Mouse (Mus musculus) spleen, adult 2 months (tissue): ENCODE data around the gene Trmt10a. TPM values are rescaled to one million over a fixed set of nuclear protein-coding genes. Genes with fewer than 3 reads are reported as not detected.

ENCODE experiments used
- DNase-seq, 2 experiments: peaks; one replicate each; pipeline versions ENCODE4 v3.0.0 to v3.0.0-alpha.2; 2012 to 2021; ENCODE audit warnings: low spot score in 2 of 2, low read depth in 1 of 2
- H3K27ac ChIP-seq: fragments of 200-500 bp; 2 replicates; pipeline ENCODE4 v1.5.1; 2012; ENCODE audit warnings: low read length, inconsistent platforms; ENCODE audit not compliant: insufficient read depth
- H3K27me3 ChIP-seq: fragments of 200-500 bp; 2 replicates; pipeline ENCODE4 v1.6.1; 2012; ENCODE audit warnings: mild to moderate bottlenecking, moderate library complexity, low read length, inconsistent platforms; ENCODE audit not compliant: control insufficient read depth, insufficient read depth
- H3K36me3 ChIP-seq: fragments of 200-500 bp; 2 replicates; pipeline ENCODE4 v1.6.1; 2012; ENCODE audit warnings: mild to moderate bottlenecking, low read length, inconsistent platforms; ENCODE audit not compliant: control insufficient read depth, insufficient read depth
- H3K4me1 ChIP-seq: fragments of 200-500 bp; 2 replicates; pipeline ENCODE4 v1.6.1; 2011; ENCODE audit warnings: inconsistent platforms; ENCODE audit not compliant: control insufficient read depth, insufficient read depth, insufficient read length
- H3K4me3 ChIP-seq: fragments of 200-500 bp; 2 replicates; pipeline ENCODE4 v1.5.1; 2011; ENCODE audit warnings: mild to moderate bottlenecking, inconsistent platforms; ENCODE audit not compliant: insufficient read depth, insufficient read length; ENCODE audit errors: extremely low read depth
- CTCF ChIP-seq: fragments of 200-500 bp; IDR thresholded peaks from 2 replicates; pipeline ENCODE4 v1.5.1; 2011; ENCODE audit warnings: mild to moderate bottlenecking, inconsistent platforms; ENCODE audit not compliant: insufficient read depth, insufficient read length, insufficient replicate concordance; ENCODE audit errors: extremely low read depth
- POLR2A ChIP-seq: fragments of 200-500 bp; IDR thresholded peaks from 2 replicates; pipeline ENCODE4 v1.6.1; 2011; ENCODE audit warnings: low read depth, low read length, inconsistent platforms
- WGBS: fragments of 180-500 bp; shearing (Covaris S2); methylation state at CpG from one replicate; pipeline ENCODE4 v1.1.7; 2018; 5-methylcytosine and 5-hydroxymethylcytosine counted together
- polyA plus RNA-seq: library from polyadenylated mRNA; depleted of rRNA; stranded (reverse); fragments of >200 nt; gene quantifications from 2 replicates; pipeline ENCODE4 v1.2.3, GENCODE M21; 2012

The Trmt10a gene
- polyA plus RNA-seq, 1 experiment, result 0.64 TPM

DNA sequence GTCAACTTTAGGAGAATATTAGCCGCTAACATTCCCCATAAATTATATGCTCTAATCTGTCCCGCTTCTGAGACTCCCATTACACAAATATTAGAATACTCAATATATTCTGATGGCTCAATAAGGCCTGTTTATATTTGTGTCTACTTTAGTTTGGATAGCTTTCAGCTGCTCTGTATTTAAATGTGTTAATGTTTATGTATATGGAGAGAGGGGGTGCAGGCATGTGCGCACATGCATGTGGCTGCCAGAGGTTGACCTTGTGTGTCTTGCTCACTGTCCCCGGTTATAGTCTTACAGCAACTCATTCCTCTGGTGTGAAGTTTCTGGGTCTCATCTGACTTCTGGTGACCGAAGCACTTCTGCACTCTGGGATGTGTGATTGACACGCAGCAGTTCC, 32.3 kb downstream of the Trmt10a start:
- Histone ChIP-seq H3K4me1 (no peaks in the 10 kb centered on the region), H3K36me3 (no peaks in the 10 kb centered on the region), H3K27ac (no peak overlapping the region), H3K27me3 (no peaks in the 10 kb centered on the region; the same call in 1 of the 2 replicates), H3K4me3 (no peak overlapping the region)
- no peak for TF ChIP-seq CTCF
- TF ChIP-seq POLR2A, result no peak
- 93% methylated on average over 6 of the region's 6 CpGs for WGBS
- no peak for DNase-seq

DNA sequence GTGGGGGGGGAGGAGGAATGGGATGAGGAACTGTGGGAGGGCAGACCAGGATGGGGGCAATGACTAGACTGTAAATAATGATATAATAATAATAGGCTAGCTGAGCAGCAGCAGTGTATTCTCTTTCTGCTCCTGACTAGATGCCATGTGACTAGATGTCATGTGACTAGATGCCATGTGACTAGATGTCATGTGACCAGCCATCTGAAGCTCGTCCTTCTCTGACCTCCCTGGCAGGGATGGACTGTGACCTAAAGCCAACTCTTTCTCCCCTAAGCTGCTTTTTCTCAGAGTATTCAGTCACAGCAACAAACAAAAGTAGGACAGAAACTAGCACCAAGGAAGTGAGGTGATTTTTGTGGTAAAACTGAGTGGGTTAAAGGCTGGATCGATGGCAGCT, 38.8 kb downstream of the Trmt10a start:
- no peaks in the 10 kb centered on the region for H3K4me1 ChIP-seq
- no peaks in the 10 kb centered on the region for H3K36me3 ChIP-seq
- WGBS, result 77% methylated on average over 2 of the region's 2 CpGs
- H3K4me3 ChIP-seq, result no peak overlapping the region
- H3K27me3 ChIP-seq, result no peaks in the 10 kb centered on the region; the same call in 1 of the 2 replicates
- no peak overlapping the region for H3K27ac ChIP-seq
- DNase-seq, result no peak
- TF ChIP-seq POLR2A, result no peak
- no peak for TF ChIP-seq CTCF

DNA sequence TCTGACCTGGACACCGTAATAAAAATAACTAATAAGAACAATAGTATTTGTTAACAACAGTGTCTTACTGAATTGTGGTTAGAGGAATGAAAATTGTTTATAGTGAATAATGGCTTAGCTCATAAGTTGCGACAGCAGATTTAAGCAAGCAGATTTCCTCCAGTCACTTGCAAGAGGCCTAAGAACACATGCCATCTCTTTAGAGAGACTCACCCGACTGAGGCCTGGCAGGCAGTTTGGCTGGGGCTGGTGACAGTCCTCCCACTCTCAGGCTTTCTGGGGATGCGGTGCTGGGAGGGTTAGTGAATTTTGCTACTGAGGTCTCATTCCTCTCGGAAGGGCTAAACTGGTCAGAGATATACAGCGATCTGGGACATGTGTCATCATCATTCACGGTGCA, 40.1 kb downstream of the Trmt10a start:
- no peak overlapping the region for H3K27ac ChIP-seq
- 89% methylated on average over 7 of the region's 7 CpGs for WGBS
- DNase-seq, result no peak
- H3K4me1 ChIP-seq, result no peaks in the 10 kb centered on the region
- TF ChIP-seq CTCF, result no peak
- no peak for TF ChIP-seq POLR2A
- no peaks in the 10 kb centered on the region; the same call in 1 of the 2 replicates for H3K27me3 ChIP-seq
- no peaks in the 10 kb centered on the region for H3K36me3 ChIP-seq
- no peak overlapping the region for H3K4me3 ChIP-seq

DNA sequence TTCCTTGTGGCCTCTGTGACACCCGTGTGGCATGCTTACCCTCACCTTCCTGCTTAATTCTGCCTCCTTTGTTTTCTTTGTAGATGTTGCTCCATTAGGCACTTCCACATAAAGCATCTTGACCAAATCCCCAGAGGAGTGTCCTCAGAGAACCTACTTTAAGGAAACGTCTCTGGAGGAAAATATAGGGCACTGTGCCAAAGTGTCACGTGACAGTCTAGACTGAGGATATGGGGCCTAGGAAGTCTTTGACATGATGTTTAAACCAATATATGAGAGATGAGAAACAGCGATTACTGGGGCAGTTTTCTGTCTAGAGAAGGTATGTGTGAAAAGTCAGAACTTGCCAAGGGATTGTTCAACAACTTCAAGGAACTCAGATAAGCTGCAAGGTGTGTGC, 42.0 kb downstream of the Trmt10a start:
- Histone ChIP-seq H3K27me3 (no peaks in the 10 kb centered on the region; the same call in 1 of the 2 replicates), H3K4me3 (no peak overlapping the region), H3K36me3 (no peaks in the 10 kb centered on the region), H3K27ac (no peak overlapping the region), H3K4me1 (no peaks in the 10 kb centered on the region)
- TF ChIP-seq CTCF (no peak), POLR2A (no peak)
- WGBS, result 61% methylated on average over 4 of the region's 4 CpGs
- DNase-seq, result no peak

DNA sequence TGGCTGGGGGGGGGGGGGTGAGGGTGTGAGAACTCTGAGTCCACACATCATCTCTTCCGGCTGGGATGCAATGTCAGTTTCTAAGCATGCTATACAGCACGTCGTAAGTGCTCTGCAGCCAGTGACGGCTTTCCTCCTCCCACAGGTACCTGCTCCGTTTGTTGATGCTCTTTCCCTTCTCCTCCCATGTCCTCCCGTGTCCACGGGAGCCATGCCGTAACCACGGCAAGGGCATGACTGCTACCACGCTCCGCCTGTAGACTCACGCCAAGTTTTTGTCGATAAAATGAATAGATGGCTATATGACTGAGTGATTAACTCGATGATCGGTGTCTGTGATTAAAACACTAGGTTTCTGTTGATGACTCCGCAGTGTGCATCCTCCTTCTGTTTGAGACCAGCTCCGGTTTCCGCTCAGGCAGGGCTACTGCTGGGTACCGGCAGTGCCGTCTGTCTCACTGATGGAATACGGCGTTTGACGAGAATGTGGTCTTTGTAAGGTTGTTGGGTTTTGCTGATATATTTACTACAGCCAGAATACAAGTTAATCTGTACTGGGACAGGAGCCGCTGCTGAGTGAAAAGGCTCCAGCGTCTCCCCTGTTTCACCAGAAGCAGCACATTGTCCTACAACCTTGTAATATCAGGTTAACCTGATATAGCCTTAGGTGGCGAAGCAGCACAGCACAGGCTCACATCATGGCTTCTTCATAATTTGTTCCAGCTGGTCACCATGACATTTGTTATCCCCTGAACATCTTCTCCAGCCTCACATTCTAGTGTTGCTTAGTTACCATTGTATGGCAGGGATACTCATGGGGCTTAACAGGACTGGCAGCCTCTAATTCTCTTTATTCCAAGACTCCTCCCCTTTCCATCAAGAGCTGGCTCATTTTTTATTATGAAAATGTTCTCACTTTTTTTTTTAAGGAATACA, 43.0 kb downstream of the Trmt10a start:
- Histone ChIP-seq H3K36me3 (no peaks in the 10 kb centered on the region), H3K4me3 (no peak overlapping the region), H3K27me3 (no peaks in the 10 kb centered on the region; the same call in 1 of the 2 replicates), H3K27ac (no peak overlapping the region), H3K4me1 (no peaks in the 10 kb centered on the region)
- TF ChIP-seq POLR2A (no peak), CTCF (no peak)
- WGBS, result 96% methylated on average over 26 of the region's 26 CpGs
- DNase-seq, result no peak

DNA sequence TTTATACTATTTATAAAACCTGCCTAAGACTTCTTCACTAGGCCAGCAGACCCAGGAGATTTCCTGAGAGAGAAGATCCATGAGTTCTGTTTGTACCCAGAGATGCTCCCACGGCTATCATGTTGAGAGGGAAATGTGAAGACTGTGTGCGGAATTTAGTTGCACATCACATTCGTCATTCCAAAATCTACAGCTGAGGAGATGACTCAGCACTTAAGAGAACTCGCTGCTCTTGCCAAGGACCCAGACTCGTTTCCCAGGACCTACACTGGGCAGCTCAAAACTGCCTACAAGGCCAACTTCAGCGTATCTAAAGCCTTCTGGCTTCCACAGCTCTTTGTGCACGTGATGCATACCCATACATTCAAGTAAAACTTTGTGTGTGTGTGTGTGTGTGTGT, 49.0 kb downstream of the Trmt10a start:
- 73% methylated on average over 7 of the region's 7 CpGs for WGBS
- H3K27ac ChIP-seq, result no peak overlapping the region
- DNase-seq, result no peak

DNA sequence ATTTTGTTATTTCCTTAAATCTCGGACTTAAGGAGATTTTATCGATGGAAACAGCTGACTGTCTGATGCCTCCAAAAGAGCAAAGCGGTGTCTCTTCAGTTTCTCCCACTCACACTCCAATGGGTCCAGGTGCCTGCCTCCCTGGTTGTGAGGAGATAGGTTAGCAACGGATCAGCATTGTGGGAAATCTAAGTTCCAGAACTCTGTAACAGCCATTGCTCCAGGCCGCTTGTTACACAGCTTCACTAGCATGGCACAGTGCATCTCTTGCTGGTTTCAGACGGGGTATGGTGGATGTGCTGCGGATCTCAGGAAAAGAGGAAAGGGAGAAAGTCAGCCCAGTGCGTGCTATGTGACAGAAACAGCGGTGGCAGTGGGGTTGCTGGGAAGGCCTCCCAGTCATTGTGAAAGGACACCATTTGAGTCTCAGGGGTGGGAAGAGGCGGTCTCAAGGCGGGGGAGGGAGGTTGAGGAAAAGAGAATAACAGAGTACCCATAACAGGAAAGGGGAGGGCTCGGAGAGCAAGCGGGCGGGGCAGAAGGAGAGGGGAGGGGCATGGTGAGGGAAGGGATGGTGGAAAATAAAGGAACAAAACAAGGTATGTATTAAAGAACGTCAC, 50.5 kb downstream of the Trmt10a start, which contains the start of gene 4930579F01Rik:
Gene 4930579F01Rik, minus strand, starts transcription at position 143 of the 620 bp plus-strand sequence.
- Histone ChIP-seq H3K36me3 (no peaks in the 10 kb centered on the region), H3K4me3 (no peak within 1 kb of the TSS), H3K27me3 (no peaks in the 10 kb centered on the region), H3K27ac (no peak within 1 kb of the TSS), H3K4me1 (no peaks in the 10 kb centered on the region)
- TF ChIP-seq CTCF, result no peak
- no peak for TF ChIP-seq POLR2A
- DNase-seq, result no peak
- WGBS, result 86% methylated on average over 15 of the region's 15 CpGs

More for the DNA sequence above, 49.0 kb downstream of the Trmt10a start:
- Histone ChIP-seq H3K4me1 (no peaks in the 10 kb centered on the region), H3K4me3 (no peak overlapping the region), H3K36me3 (no peaks in the 10 kb centered on the region), H3K27me3 (no peaks in the 10 kb centered on the region)
- no peak for TF ChIP-seq CTCF
- TF ChIP-seq POLR2A, result no peak
